ENCODE assay signal across 12 mouse cellular contexts in the genomic region with DNA sequence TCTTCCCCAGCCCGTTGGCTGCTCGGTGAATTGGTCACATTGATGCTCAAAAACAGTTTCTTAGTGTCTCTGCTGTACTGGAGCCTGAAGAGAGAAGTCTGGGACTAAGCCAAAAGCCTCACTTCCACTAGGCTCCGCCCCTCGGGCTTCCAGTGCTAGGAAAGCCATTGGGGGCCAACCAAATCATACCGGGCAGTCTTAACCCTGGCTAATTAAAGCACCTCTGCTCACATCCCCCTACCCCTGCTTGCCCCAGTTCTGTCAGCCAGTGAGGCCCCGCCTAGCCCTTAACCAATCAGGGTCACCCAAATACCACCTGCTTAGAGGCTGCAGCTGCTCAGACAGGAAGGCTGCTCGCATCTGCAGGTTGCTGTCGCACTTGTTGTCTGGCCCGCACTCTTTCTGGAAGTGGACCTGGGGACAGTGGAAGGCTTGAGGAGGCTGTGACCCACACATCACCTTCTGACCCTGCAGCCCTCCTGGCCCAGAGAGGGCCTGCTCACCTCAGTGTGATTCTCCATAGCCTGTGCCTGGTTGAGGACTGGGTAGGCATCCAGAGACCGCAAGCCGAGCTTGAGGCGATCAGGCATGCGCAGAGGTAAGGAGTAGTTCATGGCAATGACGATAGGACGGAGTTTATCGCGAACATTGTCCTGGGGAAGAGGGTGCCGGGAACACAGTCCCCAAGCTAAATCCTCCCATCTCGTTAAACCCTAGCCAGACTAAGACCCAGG. TPM values are rescaled to one million over a fixed set of nuclear protein-coding genes. Genes with fewer than 3 reads are reported as not detected.
A peak's percentile ranks its signal among the peaks of the same experiment; 100 is the strongest.
DNase-seq lines count a peak whose midpoint lies in the region; ATAC-seq and TF ChIP-seq lines count a peak whose summit lies in the region.
"Had no signal": no experiment of that assay in that cellular context is flagged by ENCODE, and none has a peak within 500 bp of the region (broad histone marks: within the 10 kb centered on the region; RNA-seq: fewer than 3 reads in every experiment).

No protein-coding gene starts in this region.

- H3K27ac ChIP-seq in gastrocnemius, adult 2 months: no peak overlapping the region
- H3K27ac ChIP-seq in forebrain, postnatal 0 days (ENCODE audit: low read depth, low read length): no peak overlapping the region
- no peak overlapping the region for H3K27ac ChIP-seq in neural tube, embryonic 12.5 days
- H3K27ac ChIP-seq: heart, embryonic 15.5 days; lung, embryonic 15.5 days had no signal

- peak overlapping the region; percentile 33 for H3K4me2 ChIP-seq in forebrain, postnatal 0 days (ENCODE audit: low read depth)
- peak overlapping the region; percentile 16; the same call in 1 of the 2 replicates for H3K4me2 ChIP-seq in neural tube, embryonic 12.5 days (replicated peaks)
- H3K4me2 ChIP-seq: heart, embryonic 15.5 days; lung, embryonic 15.5 days had no signal

- H3K4me1 ChIP-seq in forebrain, postnatal 0 days (ENCODE audit: insufficient read depth): no peaks in the 10 kb centered on the region
- 0 out of 2 replicates have a peak, but pooled peaks cover 4% of the 10 kb centered on the region for H3K4me1 ChIP-seq in neural tube, embryonic 12.5 days
- H3K4me1 ChIP-seq: lung, embryonic 15.5 days had no signal

- H3K36me3 ChIP-seq in forebrain, postnatal 0 days (ENCODE audit: insufficient read depth): peaks cover 17% of the 10 kb centered on the region; the same call in 1 of the 2 replicates
- 0 out of 2 replicates have a peak, but pooled peaks cover 9% of the 10 kb centered on the region for H3K36me3 ChIP-seq in neural tube, embryonic 12.5 days

- 19% methylated on average over 19 of the region's 19 CpGs for WGBS in forebrain, postnatal 0 days
- WGBS in neural tube, embryonic 12.5 days: 21% methylated on average over 19 of the region's 19 CpGs

- no peaks in the 10 kb centered on the region for H3K9me3 ChIP-seq in forebrain, postnatal 0 days (ENCODE audit: low read length)
- no peaks in the 10 kb centered on the region for H3K9me3 ChIP-seq in neural tube, embryonic 12.5 days
- H3K9me3 ChIP-seq: heart, embryonic 15.5 days; lung, embryonic 15.5 days had no signal

- peak overlapping the region; percentile 2; the same call in 1 of the 2 replicates for H3K9ac ChIP-seq in forebrain, postnatal 0 days
- no peak overlapping the region for H3K9ac ChIP-seq in neural tube, embryonic 12.5 days
- H3K9ac ChIP-seq: heart, embryonic 15.5 days; lung, embryonic 15.5 days had no signal

- peak; percentile 14 for DNase-seq in gastrocnemius, adult 2 months
- no peak for DNase-seq in gastrocnemius, postnatal 25 days
- DNase-seq in WW6 (ENCODE audit: low read depth, low spot score): peak; percentile 65
- peak; percentile 39 for DNase-seq in forebrain, postnatal 0 days
- no peak for DNase-seq in adrenal gland, adult (ENCODE audit: inconsistent age in 2 of 2, low spot score in 1 of 2)
- DNase-seq in lung, postnatal 25 days (ENCODE audit: low spot score): no peak
- no peak for DNase-seq in cerebellum, adult 11 months
- DNase-seq: adrenal gland, postnatal 10 days; layer of hippocampus, adult 9-11 months had no signal

- H3K27me3 ChIP-seq in forebrain, postnatal 0 days (ENCODE audit: insufficient read depth, low read length): no peaks in the 10 kb centered on the region
- peaks cover 12% of the 10 kb centered on the region for H3K27me3 ChIP-seq in neural tube, embryonic 12.5 days (replicated peaks)
- H3K27me3 ChIP-seq: heart, embryonic 15.5 days; lung, embryonic 15.5 days had no signal

- peak; percentile 65 for ATAC-seq in forebrain, postnatal 0 days
- no peak for ATAC-seq in neural tube, embryonic 12.5 days (ENCODE audit: low FRiP score, low read depth)

- intact Hi-C loops in gastrocnemius, adult 2 months (cut with DNase I): no loop called here

- H3K4me3 ChIP-seq in gastrocnemius, adult 2 months: no peak overlapping the region
- 0 out of 2 replicates have a peak overlapping the region, but pooled peaks have one; percentile 9 for H3K4me3 ChIP-seq in forebrain, postnatal 0 days (ENCODE audit: low read depth, low read length)
- H3K4me3 ChIP-seq in neural tube, embryonic 12.5 days: no peak overlapping the region
- H3K4me3 ChIP-seq: heart, embryonic 15.5 days; lung, embryonic 15.5 days had no signal

- no peak for TF ChIP-seq CTCF in gastrocnemius, adult 2 months (IDR thresholded peaks at IDR 0.05)
- TF ChIP-seq CTCF in forebrain, postnatal 0 days (IDR thresholded peaks at IDR 0.05; ENCODE audit: low read depth): no peak

RNA-seq across cellular contexts. Expression of a gene that starts 15.8 kb away (rescaled TPM):
- 100 to 1,000 TPM; 471 to 485 TPM for total RNA-seq in gastrocnemius, adult 2 months (2021)
- 100 to 1,000 TPM; 351 to 396 TPM for total RNA-seq in gastrocnemius, postnatal 25 days (2021)
- total RNA-seq in forebrain, postnatal 0 days (2014; rRNA removed): 6.9 and 10.2 TPM in 2 replicates
- 31.9 and 38.1 TPM in 2 replicates for polyA plus RNA-seq in forebrain, postnatal 0 days (2015; fragmentation: Nextera tagmentation; extraction: Ambion mirVana)
- polyA plus RNA-seq in neural tube, embryonic 12.5 days (2016; fragmentation: Nextera tagmentation; extraction: Ambion mirVana): 20.5 and 20.6 TPM in 2 replicates

RNA-seq across cellular contexts. Expression of a gene that starts 19.7 kb away (rescaled TPM):
- total RNA-seq in gastrocnemius, adult 2 months (2021): 1 to 10 TPM; 4.3 to 5.2 TPM
- total RNA-seq in gastrocnemius, postnatal 25 days (2021): 1 to 10 TPM; 2.9 to 5.4 TPM
- total RNA-seq in forebrain, postnatal 0 days (2014; rRNA removed): 12.3 and 23.5 TPM in 2 replicates
- 5.2 and 7.4 TPM in 2 replicates for polyA plus RNA-seq in forebrain, postnatal 0 days (2015; fragmentation: Nextera tagmentation; extraction: Ambion mirVana)
- polyA plus RNA-seq in neural tube, embryonic 12.5 days (2016; fragmentation: Nextera tagmentation; extraction: Ambion mirVana): 7.6 and 9.3 TPM in 2 replicates

RNA-seq across cellular contexts. Expression of a gene that starts 47.3 kb away (rescaled TPM):
- under 1 TPM; 0.28 to 0.42 TPM for total RNA-seq in gastrocnemius, adult 2 months (2021)
- under 1 TPM; 0.61 to 0.80 TPM for total RNA-seq in gastrocnemius, postnatal 25 days (2021)
- total RNA-seq in forebrain, postnatal 0 days (2014; rRNA removed): 145 and 150 TPM in 2 replicates
- polyA plus RNA-seq in forebrain, postnatal 0 days (2015; fragmentation: Nextera tagmentation; extraction: Ambion mirVana): 113 and 130 TPM in 2 replicates
- 101 and 106 TPM in 2 replicates for polyA plus RNA-seq in neural tube, embryonic 12.5 days (2016; fragmentation: Nextera tagmentation; extraction: Ambion mirVana)

Comparison
In these comparisons a context has a peak if more than half of its experiments do, and no peak if none do; other contexts are left out.
1. DNase-seq: peak in gastrocnemius, adult 2 months (single experiment), WW6 (single experiment) and forebrain, postnatal 0 days (single experiment); none in gastrocnemius, postnatal 25 days (single experiment), adrenal gland, adult (0 of 2), lung, postnatal 25 days (single experiment) and cerebellum, adult 11 months (single experiment).
2. RNA of a gene that starts 15.8 kb away (total RNA-seq): 471 to 485 TPM in gastrocnemius, adult 2 months and 351 to 396 TPM in gastrocnemius, postnatal 25 days; 6.9 to 10.2 TPM in forebrain, postnatal 0 days; every median in the first group is over 10 times any median in the second.
3. RNA of a gene that starts 47.3 kb away (total RNA-seq): 145 to 150 TPM in forebrain, postnatal 0 days; 0.61 to 0.80 TPM in gastrocnemius, postnatal 25 days and 0.28 to 0.42 TPM in gastrocnemius, adult 2 months; every median in the first group is over 10 times any median in the second.